Mouse (Mus musculus) heart, adult 18-20 months (tissue): Measurements from ENCODE around the gene Cutal. TPM values are rescaled to one million over a fixed set of nuclear protein-coding genes. Genes with fewer than 3 reads are reported as not detected.

Experiments
- DNase-seq, 2 experiments: peaks; one replicate each; pipeline ENCODE4 v3.0.0; 2021 to 2022; ENCODE audit warnings: mixed read lengths in 1 of 2
- total RNA-seq, 2 experiments: library from RNA; stranded (reverse); gene quantifications; 2 replicates each; pipeline ENCODE4 v1.2.3; 2021

Gene Cutal
- total RNA-seq, 2 experiments from 2014 or later = 0.74 to 1.3 TPM

- no peak for DNase-seq
These were observed 9.0 kb downstream of the Cutal start for GRCm38 (mm10) chr2:34883190-34883589.

- DNase-seq = no peak
These were observed 10.0 kb downstream of the Cutal start for GRCm38 (mm10) chr2:34884186-34884585.

GRCm38 (mm10) chr2:34893950-34894349, 19.8 kb downstream of the Cutal start:
- DNase-seq = no peak

- no peak for DNase-seq
These were observed 21.4 kb downstream of the Cutal start for GRCm38 (mm10) chr2:34895503-34896113.

GRCm38 (mm10) chr2:34896821-34897460, 22.7 kb downstream of the Cutal start:
- no peak for DNase-seq

- DNase-seq = peak; percentile 34 to 37
These were observed 23.6 kb downstream of the Cutal start for GRCm38 (mm10) chr2:34897820-34898219.

GRCm38 (mm10) chr2:34899682-34900081, 25.5 kb downstream of the Cutal start:
- no peak for DNase-seq

GRCm38 (mm10) chr2:34900412-34900811, 26.2 kb downstream of the Cutal start:
- no peak for DNase-seq

- DNase-seq = no peak
These were observed 27.5 kb downstream of the Cutal start for GRCm38 (mm10) chr2:34901726-34902125.

- no peak for DNase-seq
These were observed 28.5 kb downstream of the Cutal start for GRCm38 (mm10) chr2:34902731-34903130.

- no peak for DNase-seq
These were observed 29.0 kb downstream of the Cutal start for GRCm38 (mm10) chr2:34903191-34903590.

GRCm38 (mm10) chr2:34903652-34904405, 29.6 kb downstream of the Cutal start:
- DNase-seq = peak in 1 of 2 experiments; percentile 23

- peak; percentile 99 for DNase-seq
These were observed 30.8 kb downstream of the Cutal start for GRCm38 (mm10) chr2:34904849-34905542.

GRCm38 (mm10) chr2:34906426-34906825, 32.2 kb downstream of the Cutal start:
- DNase-seq = peak in 1 of 2 experiments; percentile 6

- DNase-seq = peak; percentile 75 to 80
These were observed 32.8 kb downstream of the Cutal start for GRCm38 (mm10) chr2:34906861-34907604.

- no peak for DNase-seq
These were observed 35.5 kb downstream of the Cutal start for GRCm38 (mm10) chr2:34909719-34910118.

GRCm38 (mm10) chr2:34911871-34912270, 37.7 kb downstream of the Cutal start:
- no peak for DNase-seq

GRCm38 (mm10) chr2:34912613-34913012, 38.4 kb downstream of the Cutal start:
- no peak for DNase-seq

GRCm38 (mm10) chr2:34913218-34914068, 39.2 kb downstream of the Cutal start, which contains the start of gene Phf19:
TSS of gene Phf19 (minus strand) at chr2:34914026.
- peak; percentile 61 to 69 for DNase-seq

- DNase-seq = peak; percentile 49 to 62
These were observed 40.0 kb downstream of the Cutal start for GRCm38 (mm10) chr2:34914069-34914822.
